Mouse (Mus musculus) stomach, postnatal 0 days (tissue): ENCODE measurements around the gene B3gat3. TPM values are rescaled to one million over a fixed set of nuclear protein-coding genes. Genes with fewer than 3 reads are reported as not detected.
"Not testable (repeated sequence)": the region's sequence is repeated elsewhere in the genome, so short reads cannot be mapped to it uniquely, and the experiment has no call there.

Experiments
- ATAC-seq: fragments of 200-750 bp; cut with Nextera tagmentation; 2 replicates; pipeline ENCODE4 v1.8.0; 2017; ENCODE audit not compliant: low FRiP score, low TSS enrichment
- DNase-seq: peaks from one replicate; pipeline ENCODE4 v3.0.0-alpha.2; 2016; ENCODE audit warnings: low spot score
- H3K27ac ChIP-seq: fragments of 300-500 bp; sonication (generic); replicated peaks from 2 replicates; pipeline ENCODE4 v1.5.1; 2014; ENCODE audit warnings: mild to moderate bottlenecking, control low read depth
- H3K27me3 ChIP-seq: fragments of 300-500 bp; sonication (generic); 2 replicates; pipeline ENCODE4 v1.6.1; 2014; ENCODE audit warnings: low read length; ENCODE audit not compliant: control insufficient read depth, insufficient read depth
- H3K36me3 ChIP-seq: fragments of 300-500 bp; sonication (generic); 2 replicates; pipeline ENCODE4 v1.6.1; 2014; ENCODE audit warnings: low read length, mixed read lengths; ENCODE audit not compliant: control insufficient read depth, insufficient read depth
- H3K4me1 ChIP-seq: fragments of 300-500 bp; sonication (generic); replicated peaks from 2 replicates; pipeline ENCODE4 v1.6.1; 2014; ENCODE audit warnings: antibody characterized with exemption; ENCODE audit not compliant: control insufficient read depth, insufficient read depth
- H3K4me2 ChIP-seq: fragments of 300-500 bp; sonication (generic); replicated peaks from 2 replicates; pipeline ENCODE4 v1.6.1; 2014; ENCODE audit warnings: low read depth, mild to moderate bottlenecking, control low read depth, moderate library complexity
- H3K4me3 ChIP-seq: fragments of 300-500 bp; sonication (generic); 2 replicates; pipeline ENCODE4 v1.5.1; 2014; ENCODE audit warnings: low read depth, low read length, control low read depth
- H3K9ac ChIP-seq: fragments of 300-500 bp; sonication (generic); 2 replicates; pipeline ENCODE4 v1.6.1; 2014; ENCODE audit warnings: mild to moderate bottlenecking, low read length, control low read depth, mixed read lengths
- H3K9me3 ChIP-seq: fragments of 300-500 bp; sonication (generic); 2 replicates; pipeline ENCODE4 v1.6.1; 2016; ENCODE audit warnings: low read length; ENCODE audit not compliant: control insufficient read depth
- CTCF ChIP-seq: IDR thresholded peaks from 2 replicates; pipeline ENCODE4 v1.5.1; 2016; ENCODE audit warnings: antibody characterized with exemption, low read depth, mild to moderate bottlenecking, moderate library complexity
- EP300 ChIP-seq: optimal IDR thresholded peaks from 2 replicates; pipeline ENCODE3; 2016; ENCODE audit warnings: antibody characterized with exemption
- WGBS: fragments of 180-500 bp; shearing (Covaris S2); extraction: QIAGEN DNeasy Blood & Tissue Kit; methylation state at CpG from one replicate; pipeline ENCODE4 v1.1.7; 2014; 5-methylcytosine and 5-hydroxymethylcytosine counted together
- polyA plus RNA-seq: library from polyadenylated mRNA; unstranded; fragments of >200 nt; fragmentation: Nextera tagmentation; extraction: Ambion mirVana; gene quantifications from 2 replicates; pipeline ENCODE4 v1.2.1, GENCODE M21; 2015

B3gat3 gene
- polyA plus RNA-seq, result 24.7 and 26.1 TPM in 2 replicates

DNA sequence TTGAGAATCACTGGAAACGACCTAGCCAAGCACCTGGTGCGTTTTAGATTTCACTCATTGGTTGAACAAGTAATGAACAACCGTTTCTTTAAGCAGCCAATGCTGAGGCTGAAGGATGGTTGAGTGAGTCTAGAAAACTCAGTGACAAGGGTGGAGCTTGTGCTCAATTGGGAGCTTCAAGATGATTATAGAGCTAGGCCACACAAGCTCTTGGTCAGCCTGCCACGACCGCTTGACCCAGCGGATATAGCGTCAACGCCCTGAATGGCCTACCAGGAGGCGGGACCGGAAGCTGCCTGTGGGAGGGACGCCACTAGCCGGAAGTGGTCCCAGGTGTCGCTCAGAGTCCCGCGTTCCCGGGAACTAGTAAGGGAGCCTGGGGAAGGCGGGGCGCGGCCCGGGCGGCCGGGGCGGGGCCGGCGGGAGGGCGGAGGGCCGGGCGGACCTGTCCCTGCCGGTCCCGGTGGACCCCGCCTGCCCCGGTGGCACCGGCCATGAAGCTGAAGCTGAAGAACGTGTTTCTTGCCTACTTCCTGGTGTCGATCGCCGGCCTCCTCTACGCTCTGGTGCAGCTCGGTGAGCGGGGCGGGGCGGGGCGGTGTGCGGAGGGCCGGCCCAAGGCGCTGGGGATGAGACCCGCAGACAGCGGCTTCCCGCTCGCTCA, at the start of gene B3gat3:
TSS of gene B3gat3 (plus strand) at position 302 of the 664 bp plus-strand sequence.
- Histone ChIP-seq H3K4me2 (peak within 1 kb of the TSS; percentile 62), H3K27ac (peak within 1 kb of the TSS; percentile 96), H3K36me3 (peaks cover 12% of the 10 kb centered on the region), H3K9me3 (no peaks in the 10 kb centered on the region), H3K4me1 (no peaks in the 10 kb centered on the region; the same call in 1 of the 2 replicates), H3K4me3 (peak within 1 kb of the TSS; percentile 81), H3K27me3 (no peaks in the 10 kb centered on the region), H3K9ac (peak within 1 kb of the TSS; percentile 79)
- TF ChIP-seq CTCF, result no peak
- no peak for TF ChIP-seq EP300
- peak; percentile 98 for ATAC-seq
- WGBS, result 1% methylated on average over 45 of the region's 50 CpGs
- peak; percentile 95 for DNase-seq

DNA sequence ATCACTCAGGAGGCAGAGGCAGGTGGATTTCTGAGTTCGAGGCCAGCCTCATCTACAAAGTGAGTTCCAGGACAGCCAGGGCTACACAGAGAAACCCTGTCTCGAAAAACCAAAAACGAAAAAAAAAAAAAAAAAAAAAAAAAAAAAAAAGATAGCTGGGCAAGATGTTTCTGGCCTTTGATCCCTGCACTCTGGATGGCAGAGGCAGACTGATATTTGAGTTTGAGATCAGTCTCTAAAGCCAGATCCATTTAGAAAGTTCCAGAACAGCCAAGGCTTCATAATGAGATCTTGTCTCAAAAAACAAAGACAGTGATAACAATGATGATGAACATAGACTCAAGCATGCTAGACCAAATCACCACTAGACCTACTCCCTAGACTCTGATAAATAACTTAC, 49.8 kb upstream of the B3gat3 start:
- H3K9me3 ChIP-seq, ATAC-seq, H3K4me1 ChIP-seq, H3K27ac ChIP-seq, H3K9ac ChIP-seq, DNase-seq, H3K27me3 ChIP-seq, H3K4me3 ChIP-seq: not testable (repeated sequence)
- WGBS, result 75% methylated on average over 1 of the region's 3 CpGs
- Histone ChIP-seq H3K4me2 (peak overlapping the region; percentile 93; the same call in 1 of the 2 replicates), H3K36me3 (peaks cover 18% of the 10 kb centered on the region)

GRCm38 (mm10) chr19:8870838-8871237, 49.3 kb upstream of the B3gat3 start:
- peak overlapping the region; percentile 93 for H3K4me2 ChIP-seq
- no peaks in the 10 kb centered on the region for H3K27me3 ChIP-seq
- no peak for DNase-seq
- H3K36me3 ChIP-seq, result peaks cover 23% of the 10 kb centered on the region
- H3K4me3 ChIP-seq, result peak overlapping the region; percentile 98
- 0 out of 2 replicates have a peak, but pooled peaks cover 6% of the 10 kb centered on the region for H3K4me1 ChIP-seq
- 37% methylated on average over 9 of the region's 9 CpGs for WGBS
- no peaks in the 10 kb centered on the region for H3K9me3 ChIP-seq
- peak overlapping the region; percentile 57; the same call in 1 of the 2 replicates for H3K9ac ChIP-seq
- no peak for ATAC-seq
- TF ChIP-seq EP300 (no peak), CTCF (no peak)
- peak overlapping the region; percentile 77 for H3K27ac ChIP-seq

DNA sequence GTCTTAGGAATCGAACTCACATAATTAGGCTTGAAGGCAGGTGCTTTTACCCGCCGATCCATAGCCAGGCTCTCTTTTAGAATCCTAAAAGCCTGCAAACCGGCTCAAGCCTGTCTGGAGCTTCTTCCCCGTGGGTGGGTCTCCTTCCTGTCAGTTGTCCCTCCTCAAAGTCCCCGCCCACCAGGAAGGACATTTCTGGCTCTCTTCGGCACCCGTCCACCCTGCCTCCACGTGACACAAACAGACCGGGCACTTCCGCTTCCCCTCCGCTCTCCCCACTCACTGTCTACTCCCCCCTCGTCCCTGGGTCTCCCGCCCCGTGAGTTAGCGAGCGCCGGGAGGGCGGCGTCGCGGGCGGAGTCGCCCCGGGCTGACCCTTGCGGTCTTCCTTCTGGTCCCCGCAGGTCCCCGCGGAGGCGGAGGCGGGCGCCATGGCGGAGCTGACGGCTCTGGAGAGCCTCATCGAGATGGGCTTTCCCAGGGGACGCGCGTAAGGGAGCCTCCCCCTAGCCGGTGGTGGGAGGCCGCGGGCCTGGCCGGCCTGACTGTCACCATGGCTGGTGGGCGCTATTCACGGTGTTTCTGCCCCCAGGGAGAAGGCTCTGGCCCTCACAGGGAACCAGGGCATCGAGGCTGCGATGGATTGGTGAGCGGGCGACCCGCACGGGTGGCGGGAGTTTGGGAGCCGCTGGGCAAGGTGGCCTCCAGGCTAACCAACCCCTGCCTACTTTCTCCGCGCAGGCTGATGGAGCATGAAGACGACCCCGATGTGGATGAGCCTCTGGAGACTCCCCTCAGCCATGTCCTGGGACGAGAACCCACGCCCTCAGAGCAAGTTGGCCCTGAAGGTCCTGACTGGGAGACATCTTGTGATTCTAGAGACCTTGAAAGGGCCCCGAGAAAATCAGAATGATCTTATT, 48.6 kb upstream of the B3gat3 start, which contains the start of gene Ubxn1:
TSS of gene Ubxn1 (plus strand) at position 230 of the 920 bp plus-strand sequence.
- WGBS, result under 1% methylated on average over 56 of the region's 59 CpGs
- H3K4me2 ChIP-seq, result peak within 1 kb of the TSS; percentile 93
- H3K4me3 ChIP-seq, result peak within 1 kb of the TSS; percentile 98
- TF ChIP-seq CTCF, result no peak
- TF ChIP-seq EP300, result peak; percentile 83
- H3K36me3 ChIP-seq, result peaks cover 23% of the 10 kb centered on the region
- H3K4me1 ChIP-seq, result 0 out of 2 replicates have a peak, but pooled peaks cover 6% of the 10 kb centered on the region
- no peaks in the 10 kb centered on the region for H3K9me3 ChIP-seq
- H3K9ac ChIP-seq, result peak within 1 kb of the TSS; percentile 96
- no peaks in the 10 kb centered on the region for H3K27me3 ChIP-seq
- peak; percentile 93 for ATAC-seq
- DNase-seq, result peak; percentile 97
- H3K27ac ChIP-seq, result peak within 1 kb of the TSS; percentile 96

DNA sequence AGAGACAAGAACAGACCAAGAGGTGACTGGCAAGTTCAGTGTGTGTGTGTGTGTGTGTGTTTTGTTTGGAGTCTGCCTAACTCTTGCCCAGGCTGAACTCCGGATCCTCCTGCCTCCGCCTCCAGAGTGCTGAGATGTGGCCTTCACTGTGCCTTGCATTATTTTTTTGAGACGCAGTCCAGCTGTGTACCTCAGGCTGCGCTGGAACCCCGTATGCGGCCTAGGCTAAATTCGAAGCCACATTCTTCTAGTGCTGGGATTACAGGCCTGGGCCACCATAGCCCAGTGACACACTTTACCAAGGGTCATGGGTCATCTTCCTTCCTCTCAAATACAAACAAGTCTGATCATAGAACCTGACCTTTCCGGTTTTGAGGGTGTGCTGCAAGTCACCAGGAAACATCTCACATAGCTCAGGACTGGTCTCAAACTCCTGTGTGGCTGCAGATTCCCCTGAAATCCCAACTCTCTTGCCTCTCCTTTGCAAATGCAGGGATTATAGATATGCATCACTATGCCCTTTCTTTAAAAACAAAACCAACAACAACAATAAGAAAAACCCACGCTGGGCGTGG, 47.8 kb upstream of the B3gat3 start:
- WGBS, result 47% methylated on average over 10 of the region's 10 CpGs
- Histone ChIP-seq H3K27ac (peak overlapping the region; percentile 96), H3K27me3 (no peaks in the 10 kb centered on the region), H3K4me3 (peak overlapping the region; percentile 98), H3K4me1 (0 out of 2 replicates have a peak, but pooled peaks cover 6% of the 10 kb centered on the region), H3K4me2 (peak overlapping the region; percentile 93), H3K9ac (peak overlapping the region; percentile 96), H3K36me3 (peaks cover 23% of the 10 kb centered on the region), H3K9me3 (no peaks in the 10 kb centered on the region)
- DNase-seq (peak; percentile 33), ATAC-seq (peak; percentile 25)
- TF ChIP-seq EP300, result no peak
- TF ChIP-seq CTCF, result no peak
